In the genomic region with DNA sequence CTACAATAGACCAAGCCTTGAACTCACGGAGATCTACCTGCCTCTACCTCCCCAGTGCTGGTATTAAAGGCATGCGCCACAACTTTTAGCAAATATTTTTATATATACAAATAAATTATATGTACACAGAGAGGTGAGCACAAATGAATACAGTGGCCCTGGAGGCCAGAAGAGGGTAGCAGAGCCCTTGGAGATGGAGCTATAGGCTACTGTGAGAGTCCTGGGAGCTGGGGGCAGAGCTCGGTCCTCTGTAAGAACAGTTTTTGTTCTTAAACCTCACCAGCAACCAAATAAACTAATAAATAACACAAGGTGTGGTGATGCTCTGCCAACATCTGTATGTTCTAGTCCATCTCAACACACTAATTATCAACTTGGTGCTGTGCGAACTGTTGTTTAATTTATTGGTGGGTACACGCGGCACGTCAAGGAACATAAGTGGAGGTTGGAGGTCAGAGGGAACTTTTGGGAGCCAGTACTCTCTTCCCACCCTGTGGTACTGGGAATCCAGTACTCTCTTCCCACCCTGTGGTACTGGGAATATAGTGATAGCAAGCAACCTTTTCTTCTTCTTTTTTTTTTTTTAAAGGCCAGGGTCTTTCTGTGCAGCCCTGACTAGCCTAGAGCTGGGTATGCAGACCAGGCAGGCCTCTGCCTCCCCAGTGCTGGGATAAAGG, we compare ENCODE assay signal across 13 mouse cellular contexts. TPM values are rescaled to one million over a fixed set of nuclear protein-coding genes. Genes with fewer than 3 reads are reported as not detected.
DNase-seq lines count a peak whose midpoint lies in the region; ATAC-seq and TF ChIP-seq lines count a peak whose summit lies in the region.
"Had no signal": no experiment of that assay in that cellular context is flagged by ENCODE, and none has a peak within 500 bp of the region (broad histone marks: within the 10 kb centered on the region; RNA-seq: fewer than 3 reads in every experiment).

No protein-coding gene starts in this region.

- peaks cover 23% of the 10 kb centered on the region for H3K4me1 ChIP-seq in heart, embryonic 15.5 days (replicated peaks)
- H3K4me1 ChIP-seq in lung, embryonic 15.5 days: peaks cover 48% of the 10 kb centered on the region
- H3K4me1 ChIP-seq in lung, adult 2 months (ENCODE audit: control insufficient read depth, insufficient read depth, low read length): peaks cover 14% of the 10 kb centered on the region
- peaks cover 7% of the 10 kb centered on the region for H3K4me1 ChIP-seq in ES-Bruce4 (ENCODE audit: control insufficient read depth, insufficient read depth, low read length)
- peaks cover 32% of the 10 kb centered on the region for H3K4me1 ChIP-seq in embryonic facial prominence, embryonic 15.5 days

- H3K36me3 ChIP-seq in heart, embryonic 15.5 days: no peaks in the 10 kb centered on the region
- H3K36me3 ChIP-seq in lung, embryonic 15.5 days: no peaks in the 10 kb centered on the region
- H3K36me3 ChIP-seq in ES-Bruce4 (ENCODE audit: control insufficient read depth, insufficient read depth, low read length, poor library complexity, severe bottlenecking): no peaks in the 10 kb centered on the region
- no peaks in the 10 kb centered on the region for H3K36me3 ChIP-seq in embryonic facial prominence, embryonic 15.5 days
- H3K36me3 ChIP-seq: neural tube, embryonic 12.5 days had no signal

- no peak for TF ChIP-seq CTCF in lung, adult 2 months (IDR thresholded peaks at IDR 0.05; ENCODE audit: insufficient read depth, low read length)
- TF ChIP-seq CTCF in ES-Bruce4 (IDR thresholded peaks at IDR 0.05; ENCODE audit: low read depth, low read length): no peak

- 92% methylated on average over 7 of the region's 7 CpGs for WGBS in heart, embryonic 15.5 days
- WGBS in lung, embryonic 15.5 days: 89% methylated on average over 7 of the region's 7 CpGs
- 92% methylated on average over 7 of the region's 7 CpGs for WGBS in lung, adult 2 months
- 86% methylated on average over 7 of the region's 7 CpGs for WGBS in embryonic facial prominence, embryonic 15.5 days

- DNase-seq in heart, postnatal 25 days (ENCODE audit: low spot score): no peak
- no peak for DNase-seq in lung, adult 2 months
- no peak for DNase-seq in ovary, postnatal 10 days (ENCODE audit: low spot score)
- DNase-seq in left cerebral cortex, adult 11 months (ENCODE audit: low spot score): no peak
- DNase-seq: cerebellum, adult 9-11 months; right cerebral cortex, postnatal 14 days had no signal

- no peak for ATAC-seq in heart, embryonic 15.5 days (replicated peaks; ENCODE audit: insufficient number of reproducible peaks, insufficient read depth, low FRiP score, low read depth)
- no peak for ATAC-seq in lung, embryonic 15.5 days (ENCODE audit: borderline replicate concordance, extremely low read depth, low FRiP score, low TSS enrichment)
- no peak for ATAC-seq in embryonic facial prominence, embryonic 15.5 days (ENCODE audit: insufficient number of reproducible peaks, low FRiP score, low TSS enrichment, low read depth)

- H3K27ac ChIP-seq in heart, embryonic 15.5 days: peak overlapping the region; percentile 10; the same call in 1 of the 2 replicates
- peak overlapping the region; percentile 82 for H3K27ac ChIP-seq in lung, embryonic 15.5 days
- H3K27ac ChIP-seq in ES-Bruce4 (ENCODE audit: insufficient read depth, low read length): peak overlapping the region; percentile 96
- peak overlapping the region; percentile 94; the same call in 1 of the 2 replicates for H3K27ac ChIP-seq in embryonic facial prominence, embryonic 15.5 days (replicated peaks)
- H3K27ac ChIP-seq: neural tube, embryonic 12.5 days had no signal

- no peaks in the 10 kb centered on the region for H3K27me3 ChIP-seq in heart, embryonic 15.5 days
- H3K27me3 ChIP-seq in lung, embryonic 15.5 days: no peaks in the 10 kb centered on the region
- H3K27me3 ChIP-seq in ES-Bruce4 (ENCODE audit: control insufficient read depth, insufficient read depth, low read length, poor library complexity, severe bottlenecking): no peaks in the 10 kb centered on the region
- no peaks in the 10 kb centered on the region for H3K27me3 ChIP-seq in embryonic facial prominence, embryonic 15.5 days
- H3K27me3 ChIP-seq: megakaryocyte, embryonic 14.5 days had no signal

- TF ChIP-seq POLR2A in lung, adult 2 months (IDR thresholded peaks at IDR 0.05; ENCODE audit: borderline replicate concordance, extremely low read depth, low read depth, low read length): no peak
- no peak for TF ChIP-seq POLR2A in ES-Bruce4 (IDR thresholded peaks at IDR 0.05; ENCODE audit: insufficient read depth, low read length)

- no peak overlapping the region for H3K4me3 ChIP-seq in heart, embryonic 15.5 days
- H3K4me3 ChIP-seq in lung, embryonic 15.5 days: no peak overlapping the region
- H3K4me3 ChIP-seq in lung, adult 2 months (replicated peaks; ENCODE audit: extremely low read depth, low read depth, low read length): no peak overlapping the region
- H3K4me3 ChIP-seq in ES-Bruce4 (ENCODE audit: low read depth, low read length): no peak overlapping the region
- H3K4me3 ChIP-seq in embryonic facial prominence, embryonic 15.5 days (replicated peaks): no peak overlapping the region
- H3K4me3 ChIP-seq: megakaryocyte, embryonic 14.5 days; neural tube, embryonic 12.5 days had no signal

- no peak overlapping the region for H3K9ac ChIP-seq in heart, embryonic 15.5 days
- no peak overlapping the region for H3K9ac ChIP-seq in lung, embryonic 15.5 days
- peak overlapping the region; percentile 76 for H3K9ac ChIP-seq in ES-Bruce4 (ENCODE audit: low read depth, poor library complexity, severe bottlenecking)
- no peak overlapping the region for H3K9ac ChIP-seq in embryonic facial prominence, embryonic 15.5 days
- H3K9ac ChIP-seq: neural tube, embryonic 12.5 days had no signal

- no peak overlapping the region for H3K4me2 ChIP-seq in heart, embryonic 15.5 days
- no peak overlapping the region for H3K4me2 ChIP-seq in lung, embryonic 15.5 days
- no peak overlapping the region for H3K4me2 ChIP-seq in embryonic facial prominence, embryonic 15.5 days (replicated peaks)
- H3K4me2 ChIP-seq: neural tube, embryonic 12.5 days had no signal

- TF ChIP-seq EP300 in ES-Bruce4 (IDR thresholded peaks at IDR 0.05; ENCODE audit: insufficient read depth, low read depth, low read length): no peak

- H3K9me3 ChIP-seq in heart, embryonic 15.5 days (replicated peaks): no peaks in the 10 kb centered on the region
- no peaks in the 10 kb centered on the region for H3K9me3 ChIP-seq in lung, embryonic 15.5 days
- H3K9me3 ChIP-seq in ES-Bruce4 (replicated peaks; ENCODE audit: control insufficient read depth, insufficient read depth, low read length, poor library complexity, severe bottlenecking): no peaks in the 10 kb centered on the region
- no peaks in the 10 kb centered on the region for H3K9me3 ChIP-seq in embryonic facial prominence, embryonic 15.5 days (replicated peaks)
- H3K9me3 ChIP-seq: neural tube, embryonic 12.5 days had no signal

- intact Hi-C loops in heart, postnatal 25 days (cut with DNase I): no loop called here

RNA-seq across cellular contexts. Expression of a gene that starts 5.3 kb away (rescaled TPM):
- 1.4 and 1.6 TPM in 2 replicates for polyA plus RNA-seq in heart, embryonic 15.5 days (2015; fragmentation: Nextera tagmentation; extraction: Ambion mirVana)
- total RNA-seq in heart, postnatal 25 days (2021): 1 to 10 TPM in 1 of 2 experiments, under 1 TPM in 1; 0.73 to 1.4 TPM
- 2.7 and 3.2 TPM in 2 replicates for polyA plus RNA-seq in lung, embryonic 15.5 days (2015; fragmentation: Nextera tagmentation; extraction: Ambion mirVana)
- 0.18 and 0.54 TPM in 2 replicates for polyA plus RNA-seq in lung, adult 2 months (2012; rRNA removed)
- polyA plus RNA-seq in ES-Bruce4 (2011; ENCODE audit: insufficient read depth, insufficient read length, low read depth, missing spikeins): 3.0 and 4.3 TPM in 2 replicates
- polyA plus RNA-seq in embryonic facial prominence, embryonic 15.5 days (2015; fragmentation: Nextera tagmentation; extraction: Ambion mirVana): 3.5 and 4.0 TPM in 2 replicates
- total RNA-seq: hematopoietic stem cell, adult 5-6 weeks had no signal

RNA-seq across cellular contexts. Expression of a gene that starts 42.5 kb away (rescaled TPM):
- 0.60 and 0.77 TPM in 2 replicates for polyA plus RNA-seq in heart, embryonic 15.5 days (2015; fragmentation: Nextera tagmentation; extraction: Ambion mirVana)
- total RNA-seq in heart, postnatal 25 days (2021): under 1 TPM; 0.10 to 0.28 TPM
- polyA plus RNA-seq in lung, embryonic 15.5 days (2015; fragmentation: Nextera tagmentation; extraction: Ambion mirVana): 1.7 TPM in 2 replicates
- polyA plus RNA-seq in lung, adult 2 months (2012; rRNA removed): 1.0 and 1.1 TPM in 2 replicates
- polyA plus RNA-seq in ES-Bruce4 (2011; ENCODE audit: insufficient read depth, insufficient read length, low read depth, missing spikeins): 3.8 and 4.7 TPM in 2 replicates
- 1.9 and 2.3 TPM in 2 replicates for polyA plus RNA-seq in embryonic facial prominence, embryonic 15.5 days (2015; fragmentation: Nextera tagmentation; extraction: Ambion mirVana)

RNA-seq across cellular contexts. Expression of a gene that starts 42.6 kb away (rescaled TPM):
- 11.9 and 18.7 TPM in 2 replicates for polyA plus RNA-seq in heart, embryonic 15.5 days (2015; fragmentation: Nextera tagmentation; extraction: Ambion mirVana)
- total RNA-seq in heart, postnatal 25 days (2021): 10 to 100 TPM; 10.3 to 11.8 TPM
- polyA plus RNA-seq in lung, embryonic 15.5 days (2015; fragmentation: Nextera tagmentation; extraction: Ambion mirVana): 23.1 and 23.4 TPM in 2 replicates
- 25.9 and 27.7 TPM in 2 replicates for polyA plus RNA-seq in lung, adult 2 months (2012; rRNA removed)
- polyA plus RNA-seq in ES-Bruce4 (2011; ENCODE audit: insufficient read depth, insufficient read length, low read depth, missing spikeins): 18.0 and 27.2 TPM in 2 replicates
- 31.8 and 32.8 TPM in 2 replicates for polyA plus RNA-seq in embryonic facial prominence, embryonic 15.5 days (2015; fragmentation: Nextera tagmentation; extraction: Ambion mirVana)

RNA-seq across cellular contexts. Expression of a gene that starts 46.5 kb away (rescaled TPM):
- polyA plus RNA-seq in heart, embryonic 15.5 days (2015; fragmentation: Nextera tagmentation; extraction: Ambion mirVana): 7.6 and 9.7 TPM in 2 replicates
- total RNA-seq in heart, postnatal 25 days (2021): 1 to 10 TPM; 8.2 to 8.8 TPM
- 13.6 and 14.2 TPM in 2 replicates for polyA plus RNA-seq in lung, embryonic 15.5 days (2015; fragmentation: Nextera tagmentation; extraction: Ambion mirVana)
- 21.2 and 24.0 TPM in 2 replicates for polyA plus RNA-seq in lung, adult 2 months (2012; rRNA removed)
- polyA plus RNA-seq in ES-Bruce4 (2011; ENCODE audit: insufficient read depth, insufficient read length, low read depth, missing spikeins): 14.8 and 15.4 TPM in 2 replicates
- 15.8 and 17.7 TPM in 2 replicates for polyA plus RNA-seq in embryonic facial prominence, embryonic 15.5 days (2015; fragmentation: Nextera tagmentation; extraction: Ambion mirVana)

RNA-seq across cellular contexts. Expression of a gene that starts 59.2 kb away (rescaled TPM):
- 290 and 291 TPM in 2 replicates for polyA plus RNA-seq in heart, embryonic 15.5 days (2015; fragmentation: Nextera tagmentation; extraction: Ambion mirVana)
- total RNA-seq in heart, postnatal 25 days (2021): 100 to 1,000 TPM; 227 to 240 TPM
- 320 and 350 TPM in 2 replicates for polyA plus RNA-seq in lung, embryonic 15.5 days (2015; fragmentation: Nextera tagmentation; extraction: Ambion mirVana)
- polyA plus RNA-seq in lung, adult 2 months (2012; rRNA removed): 116 and 149 TPM in 2 replicates
- 90.6 and 92.0 TPM in 2 replicates for polyA plus RNA-seq in ES-Bruce4 (2011; ENCODE audit: insufficient read depth, insufficient read length, low read depth, missing spikeins)
- 314 and 349 TPM in 2 replicates for polyA plus RNA-seq in embryonic facial prominence, embryonic 15.5 days (2015; fragmentation: Nextera tagmentation; extraction: Ambion mirVana)

Comparison
In these comparisons a context has a peak if more than half of its experiments do, and no peak if none do; other contexts are left out.
1. H3K27ac ChIP-seq: peak in every context shown above with its lines; median percentile 96 in ES-Bruce4; 94 in embryonic facial prominence, embryonic 15.5 days; 82 in lung, embryonic 15.5 days; 10 in heart, embryonic 15.5 days.